Mouse (Mus musculus) C2C12 (cell line): ENCODE measurements around the gene Ptprj.

ENCODE experiments used
- CEBPB ChIP-seq: IDR thresholded peaks from one replicate; pipeline ENCODE4 v1.6.1; 2011; ENCODE audit warnings: low read depth, mild to moderate bottlenecking, control low read depth, moderate library complexity
- CTCF ChIP-seq: IDR thresholded peaks from one replicate; pipeline ENCODE4 v1.5.1; 2011; ENCODE audit not compliant: control insufficient read depth, insufficient read depth, insufficient read length
- MAX ChIP-seq: IDR thresholded peaks from one replicate; pipeline ENCODE4 v1.6.1; 2011; ENCODE audit warnings: mild to moderate bottlenecking, control low read depth
- USF1 ChIP-seq: IDR thresholded peaks from one replicate; pipeline ENCODE4 v1.6.1; 2011; ENCODE audit warnings: low read depth, mild to moderate bottlenecking, control low read depth, moderate library complexity

DNA sequence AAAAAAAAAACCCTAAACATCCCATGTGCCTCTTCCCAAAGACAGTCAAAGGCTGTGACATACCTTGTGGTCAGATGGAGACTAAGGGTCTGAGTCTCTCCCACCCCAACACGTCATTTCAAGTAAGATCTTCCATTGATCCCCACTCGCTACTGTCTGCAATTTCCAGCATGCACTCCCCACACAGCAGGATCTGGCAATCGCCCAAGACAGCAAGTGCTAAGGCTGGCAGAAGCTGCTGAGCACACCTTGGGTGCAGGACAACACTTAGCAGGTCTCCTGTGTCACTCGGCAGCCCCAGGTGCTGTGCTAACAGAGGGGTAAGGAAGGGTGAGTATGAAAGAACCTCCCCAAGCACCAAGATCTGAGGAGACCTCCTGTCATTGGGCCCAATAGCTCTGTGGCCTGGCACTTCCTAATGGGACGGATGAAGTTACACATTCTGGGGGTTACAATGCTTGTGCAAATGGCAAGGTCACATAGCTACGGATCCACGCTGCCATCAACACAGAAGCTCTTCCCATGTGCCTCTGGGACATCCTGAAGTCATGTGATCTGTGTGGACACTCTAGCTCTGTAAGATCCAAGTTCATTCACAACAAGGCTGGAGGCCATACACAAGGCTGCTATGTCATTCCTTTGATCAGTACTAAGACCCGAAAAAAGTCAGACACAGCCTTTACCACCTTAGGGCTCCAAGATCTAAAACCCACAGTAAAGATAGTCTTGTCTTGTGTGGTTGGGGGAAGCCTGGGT, 13.5 kb downstream of the Ptprj start:
- TF ChIP-seq CTCF (no peak), CEBPB (no peak), USF1 (no peak), MAX (no peak)
